8 mouse cellular contexts compared by ENCODE assay signal in genomic region chr16:93607669-93608101, GRCm38 (mm10). TPM values are rescaled to one million over a fixed set of nuclear protein-coding genes. Genes with fewer than 3 reads are reported as not detected.
DNase-seq lines count a peak whose midpoint lies in the region; ATAC-seq and TF ChIP-seq lines count a peak whose summit lies in the region.

No protein-coding gene starts in this region.

- intact Hi-C loops in gastrocnemius, adult 2 months (cut with DNase I): no loop called here
- intact Hi-C loops in left cerebral cortex, adult 2 months (cut with DNase I): loop anchor here (10.0 kb wide), 1 partner anchor 157 kb away; no protein-coding TSS in a partner anchor

- peak; percentile 48 for ATAC-seq in hindbrain, postnatal 0 days
- ATAC-seq in megakaryocyte, adult 5-6 weeks (ENCODE audit: poor library complexity, severe bottlenecking): peak; percentile 42

- H3K27ac ChIP-seq in gastrocnemius, adult 2 months: peak overlapping the region; percentile 81
- H3K27ac ChIP-seq in hindbrain, postnatal 0 days: peak overlapping the region; percentile 79
- peak overlapping the region; percentile 74 for H3K27ac ChIP-seq in left cerebral cortex, adult 2 months

- peak overlapping the region; percentile 82 for H3K4me2 ChIP-seq in hindbrain, postnatal 0 days (ENCODE audit: low read depth, low read length)

- peak overlapping the region; percentile 80 for H3K4me3 ChIP-seq in gastrocnemius, adult 2 months
- peak overlapping the region; percentile 60 for H3K4me3 ChIP-seq in hindbrain, postnatal 0 days (ENCODE audit: low read length)
- H3K4me3 ChIP-seq in left cerebral cortex, adult 2 months: peak overlapping the region; percentile 76

- no peaks in the 10 kb centered on the region for H3K9me3 ChIP-seq in hindbrain, postnatal 0 days (ENCODE audit: low read length)

- peak overlapping the region; percentile 74 for H3K9ac ChIP-seq in hindbrain, postnatal 0 days (replicated peaks; ENCODE audit: low read length)

- 0 out of 2 replicates have a peak, but pooled peaks cover 5% of the 10 kb centered on the region for H3K4me1 ChIP-seq in hindbrain, postnatal 0 days (ENCODE audit: insufficient read depth, low read length)

- TF ChIP-seq CTCF in gastrocnemius, adult 2 months (IDR thresholded peaks at IDR 0.05): no peak
- TF ChIP-seq CTCF in hindbrain, postnatal 0 days (IDR thresholded peaks at IDR 0.05; ENCODE audit: low read depth): peak; percentile 42
- TF ChIP-seq CTCF in left cerebral cortex, adult 2 months (IDR thresholded peaks at IDR 0.05): no peak

- 0 out of 2 replicates have a peak, but pooled peaks cover 3% of the 10 kb centered on the region for H3K36me3 ChIP-seq in hindbrain, postnatal 0 days (ENCODE audit: insufficient read depth, low read length)

- WGBS in hindbrain, postnatal 0 days: under 1% methylated on average over 32 of the region's 32 CpGs

- DNase-seq in T-cell, adult 2 months (ENCODE audit: low spot score): peak; percentile 90
- peak; percentile 60 to 78 for DNase-seq in cerebellum, postnatal 4 days (ENCODE audit: low spot score in 2 of 2)
- DNase-seq in gastrocnemius, adult 2 months: peak; percentile 89
- peak; percentile 93 for DNase-seq in hindbrain, postnatal 0 days (ENCODE audit: low spot score)
- DNase-seq in left cerebral cortex, adult 2 months (ENCODE audit: extremely low spot score in 1 of 2, low spot score in 2 of 2): peak; percentile 83 to 86
- peak; percentile 84 for DNase-seq in right cerebral cortex, adult 18-20 months
- peak; percentile 58 for DNase-seq in urinary bladder, adult 2 months (ENCODE audit: low spot score)

- H3K27me3 ChIP-seq in hindbrain, postnatal 0 days (ENCODE audit: insufficient read depth, low read length): no peaks in the 10 kb centered on the region

RNA-seq across cellular contexts. Expression of gene Cbr1, which starts 2.0 kb away (rescaled TPM):
- total RNA-seq in gastrocnemius, adult 2 months (2021): 10 to 100 TPM; 17.4 to 27.5 TPM
- total RNA-seq in hindbrain, postnatal 0 days (2014; rRNA removed): 76.3 and 96.9 TPM in 2 replicates
- 113 and 119 TPM in 2 replicates for polyA plus RNA-seq in hindbrain, postnatal 0 days (2015; fragmentation: Nextera tagmentation; extraction: Ambion mirVana)
- total RNA-seq in left cerebral cortex, adult 2 months (2021): 10 to 100 TPM; 65.2 to 67.1 TPM
- total RNA-seq in megakaryocyte, adult 5-6 weeks (2015): 3.2 and 4.8 TPM in 2 replicates
- 4.8 and 6.6 TPM in 2 replicates for total RNA-seq in megakaryocyte, adult 5-6 weeks (2017)
- 98.0 and 118 TPM in 2 replicates for polyA plus RNA-seq in urinary bladder, adult 2 months (2012; rRNA removed)

RNA-seq across cellular contexts. Expression of gene Setd4, which starts 3.8 kb away (rescaled TPM):
- 1 to 10 TPM in 1 of 2 experiments, under 1 TPM in 1; 0.67 to 1.1 TPM for total RNA-seq in gastrocnemius, adult 2 months (2021)
- total RNA-seq in hindbrain, postnatal 0 days (2014; rRNA removed): 10.3 and 29.0 TPM in 2 replicates
- 13.4 and 13.8 TPM in 2 replicates for polyA plus RNA-seq in hindbrain, postnatal 0 days (2015; fragmentation: Nextera tagmentation; extraction: Ambion mirVana)
- total RNA-seq in left cerebral cortex, adult 2 months (2021): 10 to 100 TPM; 11.4 to 12.7 TPM
- 3.9 and 6.7 TPM in 2 replicates for total RNA-seq in megakaryocyte, adult 5-6 weeks (2015)
- total RNA-seq in megakaryocyte, adult 5-6 weeks (2017): 1.9 and 2.7 TPM in 2 replicates
- 10.3 and 12.7 TPM in 2 replicates for polyA plus RNA-seq in urinary bladder, adult 2 months (2012; rRNA removed)

RNA-seq across cellular contexts. Expression of gene Gm5678, which starts 20.2 kb away (rescaled TPM):
- total RNA-seq in gastrocnemius, adult 2 months (2021): 1 to 10 TPM; 1.3 to 1.5 TPM
- not detected in 2 replicates for total RNA-seq in hindbrain, postnatal 0 days (2014; rRNA removed)
- not detected in 2 replicates for polyA plus RNA-seq in hindbrain, postnatal 0 days (2015; fragmentation: Nextera tagmentation; extraction: Ambion mirVana)
- total RNA-seq in left cerebral cortex, adult 2 months (2021): 1 to 10 TPM; 2.8 to 3.1 TPM
- total RNA-seq in megakaryocyte, adult 5-6 weeks (2015): not detected in 2 replicates
- not detected in 2 replicates for total RNA-seq in megakaryocyte, adult 5-6 weeks (2017)
- polyA plus RNA-seq in urinary bladder, adult 2 months (2012; rRNA removed): not detected in 2 replicates

Comparison
In these comparisons a context has a peak if more than half of its experiments do, and no peak if none do; other contexts are left out.
1. Peak in every context shown above with its lines: DNase-seq, ATAC-seq, H3K4me3 ChIP-seq and H3K27ac ChIP-seq.